Mouse (Mus musculus): ENCODE data around the gene Cyb561d1. TPM values are rescaled to one million over a fixed set of nuclear protein-coding genes. Genes with fewer than 3 reads are reported as not detected.

Cyb561d1 gene
- total and polyA plus RNA-seq, 3 experiments = 4.9 to 5.7 (median 5.4) TPM

GRCm38 (mm10) chr3:108180514-108180913, 20.5 kb downstream of the Cyb561d1 start:
- DNase-seq = no peak
- Histone ChIP-seq H3K9ac (ENCODE audit: low read depth, low read length) (no peak overlapping the region), H3K4me1 (ENCODE audit: control insufficient read depth, insufficient read depth, low read length) (no peaks in the 10 kb centered on the region), H3K36me3 (ENCODE audit: control insufficient read depth, insufficient read depth, low read length) (no peaks in the 10 kb centered on the region), H3K27ac (no peak overlapping the region), H3K79me2 (replicated peaks; ENCODE audit: control insufficient read depth, insufficient read depth, low read length) (no peaks in the 10 kb centered on the region), H3K27me3 (ENCODE audit: control insufficient read depth, insufficient read depth, low read length) (0 out of 2 replicates have a peak, but pooled peaks cover 2% of the 10 kb centered on the region), H3K4me3 (no peak overlapping the region)
- 61% methylated on average over 2 of the region's 2 CpGs for WGBS
- intact Hi-C loops (cut with DNase I) = no loop called here
- TF ChIP-seq EP300 (IDR thresholded peaks at IDR 0.05; ENCODE audit: insufficient read depth, low read depth, low read length) (no peak), CTCF (IDR thresholded peaks at IDR 0.05) (no peak)

DNA sequence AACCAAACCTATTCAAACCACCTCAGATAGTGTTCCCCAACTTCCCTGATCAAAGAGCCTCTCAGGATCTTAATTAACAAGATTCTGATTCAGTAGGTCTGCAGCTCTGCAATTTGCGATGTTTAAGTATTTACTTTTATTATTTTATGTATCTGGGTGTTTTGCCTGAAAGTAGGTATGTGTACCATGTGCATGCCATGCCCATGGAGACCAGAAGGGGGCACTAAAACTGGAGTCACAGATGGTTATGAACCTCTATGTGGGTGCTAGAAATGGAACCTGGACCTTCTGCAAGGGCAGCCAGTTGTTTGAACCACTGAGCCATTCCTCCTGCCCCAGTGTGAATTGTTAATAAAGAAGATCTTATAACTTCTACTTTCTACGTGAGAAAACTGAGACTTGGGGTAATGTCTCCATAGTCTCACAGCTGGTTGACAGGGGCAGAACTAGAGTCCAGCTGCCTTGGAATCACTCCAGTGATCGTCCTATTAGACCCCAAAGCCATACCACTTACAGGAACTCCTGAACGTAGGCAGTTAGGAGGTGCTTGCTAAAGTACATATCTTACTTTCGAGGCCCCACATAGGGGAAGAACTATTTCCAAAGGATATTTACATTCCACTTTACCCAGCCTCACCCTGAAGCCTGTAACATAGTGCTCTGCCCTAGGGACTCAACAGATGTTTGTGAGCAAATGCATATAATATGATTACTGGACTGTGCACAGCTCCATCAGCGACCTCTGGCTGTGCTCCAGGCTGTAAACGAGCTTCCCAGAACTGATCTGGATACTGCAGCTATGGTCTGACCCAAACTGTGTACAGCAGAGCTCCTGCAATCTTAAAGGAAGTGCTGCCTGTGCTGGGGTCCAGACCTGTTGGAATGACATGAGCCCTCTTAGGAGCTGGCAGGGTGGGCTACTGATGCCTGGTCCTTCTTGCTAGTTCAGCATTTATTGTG, 22.0 kb downstream of the Cyb561d1 start:
- Histone ChIP-seq H3K27ac (no peak overlapping the region), H3K27me3 (ENCODE audit: control insufficient read depth, insufficient read depth, low read length) (0 out of 2 replicates have a peak, but pooled peaks cover 2% of the 10 kb centered on the region), H3K36me3 (ENCODE audit: control insufficient read depth, insufficient read depth, low read length) (no peaks in the 10 kb centered on the region), H3K4me3 (no peak overlapping the region), H3K79me2 (replicated peaks; ENCODE audit: control insufficient read depth, insufficient read depth, low read length) (no peaks in the 10 kb centered on the region), H3K4me1 (ENCODE audit: control insufficient read depth, insufficient read depth, low read length) (no peaks in the 10 kb centered on the region), H3K9ac (ENCODE audit: low read depth, low read length) (no peak overlapping the region)
- 60% methylated on average over 7 of the region's 7 CpGs for WGBS
- DNase-seq = no peak
- intact Hi-C loops (cut with DNase I) = no loop called here
- TF ChIP-seq CTCF (IDR thresholded peaks at IDR 0.05) (peak; percentile 28; the same call in 1 of the 2 replicates), EP300 (IDR thresholded peaks at IDR 0.05; ENCODE audit: insufficient read depth, low read depth, low read length) (no peak), POLR2A (IDR thresholded peaks at IDR 0.05; ENCODE audit: insufficient read depth, low read depth, low read length) (no peak)

GRCm38 (mm10) chr3:108174672-108175531, 26.1 kb downstream of the Cyb561d1 start:
- peaks cover 2% of the 10 kb centered on the region; the same call in 1 of the 2 replicates for H3K27me3 ChIP-seq (ENCODE audit: control insufficient read depth, insufficient read depth, low read length)
- no peaks in the 10 kb centered on the region for H3K4me1 ChIP-seq (ENCODE audit: control insufficient read depth, insufficient read depth, low read length)
- TF ChIP-seq EP300 (IDR thresholded peaks at IDR 0.05; ENCODE audit: insufficient read depth, low read depth, low read length) (no peak), POLR2A (IDR thresholded peaks at IDR 0.05; ENCODE audit: insufficient read depth, low read depth, low read length) (no peak), CTCF (IDR thresholded peaks at IDR 0.05) (no peak)
- no peaks in the 10 kb centered on the region for H3K79me2 ChIP-seq (replicated peaks; ENCODE audit: control insufficient read depth, insufficient read depth, low read length)
- intact Hi-C loops (cut with DNase I) = no loop called here
- peak overlapping the region; percentile 20; the same call in 1 of the 2 replicates for H3K27ac ChIP-seq
- H3K9ac ChIP-seq (ENCODE audit: low read depth, low read length) = no peak overlapping the region
- WGBS = 30% methylated on average over 14 of the region's 14 CpGs
- H3K4me3 ChIP-seq = no peak overlapping the region
- peak; percentile 55 to 59 for DNase-seq
- H3K36me3 ChIP-seq (ENCODE audit: control insufficient read depth, insufficient read depth, low read length) = no peaks in the 10 kb centered on the region

DNA sequence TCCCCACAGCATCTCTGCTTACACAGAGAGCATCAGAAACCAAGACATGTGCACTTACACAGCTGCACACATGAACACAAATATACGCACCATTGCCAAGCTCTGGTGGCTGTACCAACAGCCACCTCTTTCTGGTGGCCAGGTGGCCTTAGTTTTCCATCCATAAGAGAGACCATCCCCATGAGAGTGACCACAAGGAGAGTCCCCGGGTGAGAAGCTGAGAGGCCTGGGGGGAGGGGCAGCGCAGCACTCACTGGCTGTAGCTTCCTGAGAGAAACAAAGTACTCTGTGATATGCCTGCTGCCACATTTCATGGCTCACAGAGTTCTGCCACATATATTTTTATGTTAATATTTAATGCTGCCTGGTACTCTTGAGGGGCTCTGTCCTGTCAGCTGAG, 31.8 kb downstream of the Cyb561d1 start:
- Histone ChIP-seq H3K36me3 (ENCODE audit: control insufficient read depth, insufficient read depth, low read length) (no peaks in the 10 kb centered on the region), H3K9ac (ENCODE audit: low read depth, low read length) (no peak overlapping the region), H3K27me3 (ENCODE audit: control insufficient read depth, insufficient read depth, low read length) (peaks cover 2% of the 10 kb centered on the region; the same call in 1 of the 2 replicates), H3K4me1 (ENCODE audit: control insufficient read depth, insufficient read depth, low read length) (peaks cover 3% of the 10 kb centered on the region; the same call in 1 of the 2 replicates), H3K27ac (no peak overlapping the region), H3K79me2 (replicated peaks; ENCODE audit: control insufficient read depth, insufficient read depth, low read length) (no peaks in the 10 kb centered on the region), H3K4me3 (no peak overlapping the region)
- 53% methylated on average over 3 of the region's 3 CpGs for WGBS
- intact Hi-C loops (cut with DNase I) = no loop called here
- TF ChIP-seq POLR2A (IDR thresholded peaks at IDR 0.05; ENCODE audit: insufficient read depth, low read depth, low read length) (no peak), CTCF (IDR thresholded peaks at IDR 0.05) (no peak), EP300 (IDR thresholded peaks at IDR 0.05; ENCODE audit: insufficient read depth, low read depth, low read length) (no peak)
- DNase-seq = no peak

DNA sequence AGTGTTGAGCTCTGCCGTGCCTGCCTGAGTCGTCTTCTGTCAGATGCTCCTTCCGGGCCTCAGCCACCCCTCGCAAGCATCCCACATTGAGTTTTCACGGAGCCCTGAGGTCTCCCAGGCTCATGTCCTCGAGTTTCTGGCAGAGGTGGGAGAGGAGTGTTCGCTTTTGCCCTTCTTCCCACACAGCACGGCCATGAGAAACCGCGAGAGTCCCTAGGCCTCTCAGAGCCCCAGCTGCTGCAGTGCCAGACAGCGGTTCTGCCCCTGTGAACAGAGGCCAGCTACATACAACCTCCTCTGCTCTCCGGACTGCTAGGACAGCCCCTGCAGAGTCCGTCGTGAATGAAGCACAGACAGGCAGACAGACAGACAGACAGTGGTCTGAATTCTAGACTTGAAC, 33.5 kb downstream of the Cyb561d1 start:
- Histone ChIP-seq H3K79me2 (replicated peaks; ENCODE audit: control insufficient read depth, insufficient read depth, low read length) (no peaks in the 10 kb centered on the region), H3K36me3 (ENCODE audit: control insufficient read depth, insufficient read depth, low read length) (no peaks in the 10 kb centered on the region), H3K4me3 (no peak overlapping the region), H3K27ac (no peak overlapping the region), H3K9ac (ENCODE audit: low read depth, low read length) (no peak overlapping the region), H3K27me3 (ENCODE audit: control insufficient read depth, insufficient read depth, low read length) (no peaks in the 10 kb centered on the region), H3K4me1 (ENCODE audit: control insufficient read depth, insufficient read depth, low read length) (peaks cover 3% of the 10 kb centered on the region; the same call in 1 of the 2 replicates)
- DNase-seq = no peak
- 58% methylated on average over 14 of the region's 14 CpGs for WGBS
- intact Hi-C loops (cut with DNase I) = no loop called here
- TF ChIP-seq EP300 (IDR thresholded peaks at IDR 0.05; ENCODE audit: insufficient read depth, low read depth, low read length) (no peak), CTCF (IDR thresholded peaks at IDR 0.05) (no peak), POLR2A (IDR thresholded peaks at IDR 0.05; ENCODE audit: insufficient read depth, low read depth, low read length) (no peak)

All from heart, adult 2 months (tissue).